Mouse (Mus musculus) testis, adult 10 weeks (tissue): ENCODE results near the gene 2210407C18Rik. TPM values are rescaled to one million over a fixed set of nuclear protein-coding genes. Genes with fewer than 3 reads are reported as not detected.

ENCODE experiments used
- polyA plus RNA-seq: library from polyadenylated mRNA; stranded (reverse); fragments of 350-450 nt; fragmentation: Illumina TruSeq; extraction: RNeasy Lipid Tissue Mini Kit (QIAGEN cat#74804); gene quantifications from one replicate; pipeline ENCODE4 v1.2.3, GENCODE M21; 2014; ENCODE audit warnings: low read depth, low replicate concordance

2210407C18Rik gene
- 0.35 TPM for polyA plus RNA-seq

GRCm38 (mm10) chr11:58615975-58616374 lies at the start of gene 2210407C18Rik:
TSS of gene 2210407C18Rik (minus strand) at chr11:58616075.

GRCm38 (mm10) chr11:58658596-58658995 lies 42.7 kb upstream of the 2210407C18Rik start, which contains the start of gene Olfr322:
TSS of gene Olfr322 (plus strand) at chr11:58658782.

GRCm38 (mm10) chr11:58640272-58640867 lies 24.5 kb upstream of the 2210407C18Rik start, which contains the start of gene Trim58:
TSS of gene Trim58 (plus strand) at chr11:58640465.

GRCm38 (mm10) chr11:58630401-58630800 lies 14.5 kb upstream of the 2210407C18Rik start, which contains the start of gene Olfr323:
TSS of gene Olfr323 (minus strand) at chr11:58630501.

GRCm38 (mm10) chr11:58594814-58595213 lies 21.1 kb downstream of the 2210407C18Rik start, which contains the start of gene Olfr324:
TSS of gene Olfr324 (plus strand) at chr11:58595114.

GRCm38 (mm10) chr11:58577430-58577829 lies 38.4 kb downstream of the 2210407C18Rik start, which contains the start of gene Olfr325:
TSS of gene Olfr325 (plus strand) at chr11:58577730.

GRCm38 (mm10) chr11:58570405-58570804 lies 45.5 kb downstream of the 2210407C18Rik start, which contains the start of gene Olfr224:
TSS of gene Olfr224 (minus strand) at chr11:58570553.

Other genes with a start within 250 kb of the 2210407C18Rik start
- 1.3 TPM for gene Lypd8, start 237.0 kb downstream of the 2210407C18Rik start, polyA plus RNA-seq
- 1.8 TPM for gene 1810065E05Rik, start 195.0 kb downstream of the 2210407C18Rik start, polyA plus RNA-seq
- gene Gm12253, start 183.5 kb downstream of the 2210407C18Rik start, polyA plus RNA-seq, result not detected
- 125 TPM for gene Lypd9, start 163.2 kb downstream of the 2210407C18Rik start, polyA plus RNA-seq
- not detected for gene Olfr30, start 153.8 kb downstream of the 2210407C18Rik start, polyA plus RNA-seq
- not detected for gene Olfr332, start 123.5 kb downstream of the 2210407C18Rik start, polyA plus RNA-seq
- not detected for gene Olfr331, start 113.5 kb downstream of the 2210407C18Rik start, polyA plus RNA-seq
- 0.50 TPM for gene Olfr330, start 81.2 kb downstream of the 2210407C18Rik start, polyA plus RNA-seq
- gene Olfr329-ps, start 69.7 kb downstream of the 2210407C18Rik start, polyA plus RNA-seq, result 0.53 TPM
- not detected for gene Olfr328, start 60.4 kb downstream of the 2210407C18Rik start, polyA plus RNA-seq
- gene Olfr224, start 45.5 kb downstream of the 2210407C18Rik start, polyA plus RNA-seq, result not detected
- gene Olfr325, start 38.3 kb downstream of the 2210407C18Rik start, polyA plus RNA-seq, result 0.21 TPM
- not detected for gene Olfr324, start 21.0 kb downstream of the 2210407C18Rik start, polyA plus RNA-seq
- gene Olfr323, start 14.4 kb upstream of the 2210407C18Rik start, polyA plus RNA-seq, result 0.49 TPM
- not detected for gene Trim58, start 24.4 kb upstream of the 2210407C18Rik start, polyA plus RNA-seq
- not detected for gene Olfr322, start 42.7 kb upstream of the 2210407C18Rik start, polyA plus RNA-seq
- gene Olfr320, start 65.0 kb upstream of the 2210407C18Rik start, polyA plus RNA-seq, result not detected
- gene Olfr319, start 83.1 kb upstream of the 2210407C18Rik start, polyA plus RNA-seq, result not detected
- gene Olfr318, start 107.9 kb upstream of the 2210407C18Rik start, polyA plus RNA-seq, result not detected
- gene Olfr317, start 123.1 kb upstream of the 2210407C18Rik start, polyA plus RNA-seq, result 0.21 TPM
- 1.7 TPM for gene Olfr316, start 136.7 kb upstream of the 2210407C18Rik start, polyA plus RNA-seq
- not detected for gene Olfr315, start 157.1 kb upstream of the 2210407C18Rik start, polyA plus RNA-seq
- gene Olfr314, start 166.9 kb upstream of the 2210407C18Rik start, polyA plus RNA-seq, result not detected
- gene Fam183b, start 185.9 kb upstream of the 2210407C18Rik start, polyA plus RNA-seq, result 197 TPM
- gene Olfr313, start 198.9 kb upstream of the 2210407C18Rik start, polyA plus RNA-seq, result not detected
- gene Olfr312, start 213.2 kb upstream of the 2210407C18Rik start, polyA plus RNA-seq, result 0.06 TPM
- gene Olfr311, start 223.2 kb upstream of the 2210407C18Rik start, polyA plus RNA-seq, result not detected
- 3.4 TPM for gene Gm12258, start 231.1 kb upstream of the 2210407C18Rik start, polyA plus RNA-seq